Mouse (Mus musculus) embryonic facial prominence, embryonic 11.5 days (tissue): ENCODE data around the gene Tcf23. TPM values are rescaled to one million over a fixed set of nuclear protein-coding genes. Genes with fewer than 3 reads are reported as not detected.

ENCODE experiments used
- ATAC-seq: fragments of 200-750 bp; cut with Nextera tagmentation; replicated peaks from 2 replicates; pipeline ENCODE4 v1.8.0; 2017; ENCODE audit warnings: low read depth; ENCODE audit not compliant: insufficient number of reproducible peaks, low FRiP score, low TSS enrichment
- DNase-seq: peaks from one replicate; pipeline ENCODE4 v3.0.0-alpha.2; 2015; ENCODE audit warnings: low spot score
- H3K27ac ChIP-seq: fragments of 300-500 bp; sonication (generic); replicated peaks from 2 replicates; pipeline ENCODE4 v1.5.1; 2014; ENCODE audit warnings: mild to moderate bottlenecking, low read depth, low read length, control low read depth
- H3K27me3 ChIP-seq: fragments of 300-500 bp; sonication (generic); 2 replicates; pipeline ENCODE4 v1.6.1; 2014; ENCODE audit warnings: mild to moderate bottlenecking, low read length, moderate library complexity, mixed read lengths; ENCODE audit not compliant: control insufficient read depth, insufficient read depth
- H3K36me3 ChIP-seq: fragments of 300-500 bp; sonication (generic); replicated peaks from 2 replicates; pipeline ENCODE4 v1.6.1; 2014; ENCODE audit warnings: low read depth, mild to moderate bottlenecking, low read length, moderate library complexity, mixed read lengths; ENCODE audit not compliant: control insufficient read depth, insufficient read depth
- H3K4me1 ChIP-seq: fragments of 300-500 bp; sonication (generic); 2 replicates; pipeline ENCODE4 v1.6.1; 2014; ENCODE audit warnings: low read length, mixed read lengths; ENCODE audit not compliant: control insufficient read depth, insufficient read depth
- H3K4me2 ChIP-seq: fragments of 300-500 bp; sonication (generic); 2 replicates; pipeline ENCODE4 v1.6.1; 2014; ENCODE audit warnings: low read depth, mild to moderate bottlenecking, control low read depth, low read length, moderate library complexity
- H3K4me3 ChIP-seq: fragments of 300-500 bp; sonication (generic); 2 replicates; pipeline ENCODE4 v1.5.1; 2014; ENCODE audit warnings: low read depth, low read length, control low read depth
- H3K9ac ChIP-seq: fragments of 300-500 bp; sonication (generic); replicated peaks from 2 replicates; pipeline ENCODE4 v1.6.1; 2014; ENCODE audit warnings: mild to moderate bottlenecking, control low read depth, low read length
- H3K9me3 ChIP-seq: fragments of 300-500 bp; sonication (generic); replicated peaks from 2 replicates; pipeline ENCODE4 v1.6.1; 2016; ENCODE audit warnings: mild to moderate bottlenecking, low read length, inconsistent platforms, mixed read lengths; ENCODE audit not compliant: control insufficient read depth
- WGBS: fragments of 180-500 bp; shearing (Covaris S2); extraction: QIAGEN DNeasy Blood & Tissue Kit; methylation state at CpG from one replicate; pipeline ENCODE4 v1.1.7; 2014; 5-methylcytosine and 5-hydroxymethylcytosine counted together
- polyA plus RNA-seq: library from polyadenylated mRNA; unstranded; fragments of >200 nt; fragmentation: Nextera tagmentation; extraction: Ambion mirVana; gene quantifications from 2 replicates; pipeline ENCODE4 v1.2.1, GENCODE M21; 2014

The Tcf23 gene
- polyA plus RNA-seq, 1 experiment from 2014 or later = not detected

GRCm38 (mm10) chr5:30950922-30951321, 17.5 kb upstream of the Tcf23 start:
- ATAC-seq = no peak
- H3K9ac ChIP-seq = no peak overlapping the region
- no peak overlapping the region for H3K4me2 ChIP-seq
- H3K27ac ChIP-seq = no peak overlapping the region
- DNase-seq = no peak
- no peaks in the 10 kb centered on the region for H3K9me3 ChIP-seq
- peaks cover 7% of the 10 kb centered on the region for H3K36me3 ChIP-seq
- WGBS = 87% methylated on average over 2 of the region's 2 CpGs
- no peak overlapping the region for H3K4me3 ChIP-seq
- no peaks in the 10 kb centered on the region; the same call in 1 of the 2 replicates for H3K27me3 ChIP-seq
- no peaks in the 10 kb centered on the region for H3K4me1 ChIP-seq

GRCm38 (mm10) chr5:30951706-30952105, 16.8 kb upstream of the Tcf23 start:
- H3K27me3 ChIP-seq = no peaks in the 10 kb centered on the region; the same call in 1 of the 2 replicates
- H3K36me3 ChIP-seq = peaks cover 7% of the 10 kb centered on the region
- no peaks in the 10 kb centered on the region for H3K4me1 ChIP-seq
- no peak for ATAC-seq
- no peak for DNase-seq
- no peak overlapping the region for H3K9ac ChIP-seq
- no peak overlapping the region for H3K4me2 ChIP-seq
- WGBS = 86% methylated on average over 6 of the region's 6 CpGs
- no peak overlapping the region for H3K27ac ChIP-seq
- no peaks in the 10 kb centered on the region for H3K9me3 ChIP-seq
- no peak overlapping the region for H3K4me3 ChIP-seq

GRCm38 (mm10) chr5:30952551-30952950, 15.9 kb upstream of the Tcf23 start:
- DNase-seq = no peak
- no peak for ATAC-seq
- H3K4me3 ChIP-seq = no peak overlapping the region
- H3K27ac ChIP-seq = no peak overlapping the region
- no peak overlapping the region for H3K9ac ChIP-seq
- no peaks in the 10 kb centered on the region; the same call in 1 of the 2 replicates for H3K27me3 ChIP-seq
- WGBS = 85% methylated on average over 5 of the region's 5 CpGs
- H3K36me3 ChIP-seq = peaks cover 7% of the 10 kb centered on the region
- H3K9me3 ChIP-seq = no peaks in the 10 kb centered on the region
- H3K4me2 ChIP-seq = no peak overlapping the region
- no peaks in the 10 kb centered on the region for H3K4me1 ChIP-seq

- H3K36me3 ChIP-seq = peaks cover 7% of the 10 kb centered on the region
- no peaks in the 10 kb centered on the region for H3K9me3 ChIP-seq
- no peak for ATAC-seq
- no peaks in the 10 kb centered on the region; the same call in 1 of the 2 replicates for H3K27me3 ChIP-seq
- no peak overlapping the region for H3K4me2 ChIP-seq
- no peak overlapping the region for H3K27ac ChIP-seq
- no peak overlapping the region for H3K9ac ChIP-seq
- H3K4me1 ChIP-seq = peaks cover 5% of the 10 kb centered on the region; the same call in 1 of the 2 replicates
- H3K4me3 ChIP-seq = no peak overlapping the region
- 96% methylated on average over 6 of the region's 6 CpGs for WGBS
- no peak for DNase-seq
These were observed 14.4 kb upstream of the Tcf23 start for GRCm38 (mm10) chr5:30954065-30954464.

- ATAC-seq (no peak), DNase-seq (no peak)
- Histone ChIP-seq H3K9me3 (no peaks in the 10 kb centered on the region), H3K27me3 (no peaks in the 10 kb centered on the region), H3K36me3 (peaks cover 7% of the 10 kb centered on the region), H3K27ac (no peak overlapping the region), H3K4me3 (no peak overlapping the region), H3K4me2 (no peak overlapping the region), H3K9ac (no peak overlapping the region), H3K4me1 (peaks cover 8% of the 10 kb centered on the region)
- 96% methylated on average over 9 of the region's 9 CpGs for WGBS
These were observed 13.9 kb upstream of the Tcf23 start for GRCm38 (mm10) chr5:30954556-30954955.

GRCm38 (mm10) chr5:30955751-30956150, 12.7 kb upstream of the Tcf23 start:
- Histone ChIP-seq H3K4me1 (peaks cover 8% of the 10 kb centered on the region), H3K4me2 (no peak overlapping the region), H3K27ac (no peak overlapping the region), H3K27me3 (no peaks in the 10 kb centered on the region), H3K36me3 (peaks cover 7% of the 10 kb centered on the region), H3K9me3 (no peaks in the 10 kb centered on the region), H3K4me3 (no peak overlapping the region), H3K9ac (no peak overlapping the region)
- DNase-seq (no peak), ATAC-seq (no peak)
- 96% methylated on average over 6 of the region's 6 CpGs for WGBS

- no peak overlapping the region for H3K9ac ChIP-seq
These were observed 10.6 kb upstream of the Tcf23 start for GRCm38 (mm10) chr5:30957891-30958290.

GRCm38 (mm10) chr5:30959198-30959854, 9.1 kb upstream of the Tcf23 start:
- 31% methylated on average over 19 of the region's 19 CpGs for WGBS
- H3K4me2 ChIP-seq = peak overlapping the region; percentile 64
- H3K9me3 ChIP-seq = no peaks in the 10 kb centered on the region
- peak overlapping the region; percentile 81 for H3K4me3 ChIP-seq
- peaks cover 8% of the 10 kb centered on the region for H3K4me1 ChIP-seq
- no peaks in the 10 kb centered on the region for H3K27me3 ChIP-seq
- H3K36me3 ChIP-seq = peaks cover 4% of the 10 kb centered on the region
- H3K27ac ChIP-seq = peak overlapping the region; percentile 67
- H3K9ac ChIP-seq = peak overlapping the region; percentile 92
- no peak for DNase-seq
- no peak for ATAC-seq

More at GRCm38 (mm10) chr5:30957891-30958290, 10.6 kb upstream of the Tcf23 start:
- WGBS = 94% methylated on average over 6 of the region's 6 CpGs
- Histone ChIP-seq H3K27me3 (no peaks in the 10 kb centered on the region), H3K27ac (no peak overlapping the region), H3K4me1 (peaks cover 8% of the 10 kb centered on the region), H3K36me3 (peaks cover 4% of the 10 kb centered on the region), H3K4me2 (no peak overlapping the region), H3K4me3 (no peak overlapping the region), H3K9me3 (no peaks in the 10 kb centered on the region)
- DNase-seq = no peak
- ATAC-seq = no peak
